Mouse (Mus musculus): ENCODE results near the gene Cds1.

DNA sequence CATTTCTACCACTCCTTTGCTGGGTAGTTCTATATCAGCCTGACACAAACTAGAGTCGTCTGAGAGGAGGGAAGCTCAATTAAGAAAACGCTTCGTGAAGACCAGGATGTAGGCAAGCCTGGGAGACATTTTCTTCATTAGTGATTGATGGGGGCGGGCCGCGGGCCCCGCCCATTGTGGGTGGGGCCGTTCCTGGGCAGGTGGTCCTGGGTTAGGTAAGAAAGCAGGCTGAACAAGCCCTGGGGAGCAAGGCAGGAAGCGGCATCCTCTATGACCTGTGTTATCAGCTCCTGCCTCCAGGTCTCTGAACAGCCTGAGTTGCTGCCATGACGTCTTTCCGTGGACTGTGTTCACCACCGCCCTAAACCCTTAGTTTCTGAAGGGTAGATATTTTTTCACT, 62.5 kb downstream of the Cds1 start:
- TF ChIP-seq POLR2A (IDR thresholded peaks at IDR 0.05; ENCODE audit: insufficient read depth, low read length) (peak; percentile 23), CTCF (IDR thresholded peaks at IDR 0.05; ENCODE audit: low read depth, low read length) (no peak)

Measured in ES-Bruce4 (cell line).